Mouse (Mus musculus): ENCODE measurements around the gene St6galnac6.

The St6galnac6 gene

GRCm38 (mm10) chr2:32665853-32666252, 66.3 kb downstream of the St6galnac6 start:
- DNase-seq (ENCODE audit: inconsistent age in 2 of 2, low spot score in 1 of 2), result no peak

- no peak for DNase-seq (ENCODE audit: inconsistent age in 2 of 2, low spot score in 1 of 2)
Measured at GRCm38 (mm10) chr2:32667775-32668174, 68.3 kb downstream of the St6galnac6 start.

DNA sequence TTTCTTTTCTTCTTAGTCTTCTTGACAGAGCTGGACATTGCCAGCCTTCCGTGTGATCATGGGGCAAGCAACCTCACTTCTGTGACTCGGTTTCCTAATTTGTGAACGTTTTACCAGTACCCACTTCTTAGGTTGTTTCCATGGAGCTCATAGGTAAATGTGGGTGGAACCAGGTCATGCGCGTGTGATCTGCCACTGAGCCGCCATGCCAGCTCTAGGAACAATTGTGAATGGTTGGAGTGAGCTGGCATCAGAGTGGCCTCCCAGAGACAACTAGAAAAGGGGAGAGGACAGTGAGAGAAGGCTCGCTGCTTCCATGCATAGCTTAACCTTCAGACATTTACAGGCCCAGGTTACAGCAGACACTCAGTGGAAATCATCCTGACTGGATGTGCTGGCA, 68.7 kb downstream of the St6galnac6 start:
- no peak for DNase-seq (ENCODE audit: inconsistent age in 2 of 2, low spot score in 1 of 2)

- DNase-seq (ENCODE audit: inconsistent age in 2 of 2, low spot score in 1 of 2), result no peak
Measured at GRCm38 (mm10) chr2:32669876-32670275, 70.4 kb downstream of the St6galnac6 start.
